Mouse (Mus musculus) myocyte (in vitro differentiated cells): ENCODE data around the gene Krtap2-4. TPM values are rescaled to one million over a fixed set of nuclear protein-coding genes. Genes with fewer than 3 reads are reported as not detected.

Experiments
- H3K27me3 ChIP-seq: one replicate; pipeline ENCODE4 v1.6.1; 2011; ENCODE audit not compliant: control insufficient read depth, insufficient read depth, insufficient read length
- H3K36me3 ChIP-seq: one replicate; pipeline ENCODE4 v1.6.1; 2011; ENCODE audit not compliant: control insufficient read depth, insufficient read depth
- H3K4me2 ChIP-seq: one replicate; pipeline ENCODE4 v1.6.1; 2011; ENCODE audit warnings: low read depth, control low read depth
- H3K4me3 ChIP-seq: one replicate; pipeline ENCODE4 v1.5.1; 2011; ENCODE audit warnings: mild to moderate bottlenecking, control low read depth, moderate library complexity
- H3K79me2 ChIP-seq: one replicate; pipeline ENCODE4 v1.6.1; 2011; ENCODE audit not compliant: control insufficient read depth, insufficient read depth
- H3ac ChIP-seq: one replicate; pipeline ENCODE4 v1.6.1; 2011; ENCODE audit not compliant: control insufficient read depth, insufficient read length
- CEBPB ChIP-seq: IDR thresholded peaks from 2 replicates; pipeline ENCODE4 v1.6.1; 2011; ENCODE audit warnings: mild to moderate bottlenecking, moderate library complexity; ENCODE audit not compliant: poor library complexity, insufficient read depth, severe bottlenecking
- E2F4 ChIP-seq: IDR thresholded peaks from one replicate; pipeline ENCODE4 v1.6.1; 2011; ENCODE audit warnings: mild to moderate bottlenecking, control low read depth, moderate library complexity; ENCODE audit not compliant: insufficient read depth
- MAX ChIP-seq: IDR thresholded peaks from one replicate; pipeline ENCODE4 v1.6.1; 2011; ENCODE audit warnings: low read depth, mild to moderate bottlenecking, control low read depth
- MYOD1 ChIP-seq, 3 experiments: IDR thresholded peaks; one replicate each; pipeline ENCODE4 v1.6.1; 2011; ENCODE audit warnings: control low read depth in 2 of 3, low read depth in 2 of 3, mild to moderate bottlenecking in 2 of 3, moderate library complexity in 1 of 3; ENCODE audit not compliant: insufficient read length in 2 of 3, control insufficient read depth in 1 of 3
- MYOG ChIP-seq, 3 experiments: IDR thresholded peaks; one replicate each; pipeline ENCODE4 v1.6.1; 2011; ENCODE audit warnings: control low read depth in 2 of 3, low read depth in 2 of 3, mild to moderate bottlenecking in 2 of 3; ENCODE audit not compliant: insufficient read length in 2 of 3, control insufficient read depth in 1 of 3, insufficient read depth in 1 of 3
- POLR2A ChIP-seq: IDR thresholded peaks from one replicate; pipeline ENCODE4 v1.6.1; 2011; ENCODE audit warnings: low read depth, mild to moderate bottlenecking, control low read depth, moderate library complexity; ENCODE audit not compliant: insufficient read length
- POLR2AphosphoS2 ChIP-seq: IDR thresholded peaks from one replicate; pipeline ENCODE4 v1.6.1; 2011; ENCODE audit warnings: low read depth, control low read depth; ENCODE audit not compliant: insufficient read length
- REST ChIP-seq: IDR thresholded peaks from one replicate; pipeline ENCODE4 v1.6.1; 2011; ENCODE audit warnings: mild to moderate bottlenecking, control low read depth, moderate library complexity; ENCODE audit not compliant: insufficient read depth, insufficient read length
- SRF ChIP-seq: IDR thresholded peaks from one replicate; pipeline ENCODE4 v1.6.1; 2011; ENCODE audit warnings: low read depth; ENCODE audit not compliant: control insufficient read depth, insufficient read length
- TCF12 ChIP-seq: IDR thresholded peaks from one replicate; pipeline ENCODE4 v1.6.1; 2011; ENCODE audit warnings: mild to moderate bottlenecking, control low read depth; ENCODE audit not compliant: poor library complexity, insufficient read depth, severe bottlenecking
- TCF3 ChIP-seq: IDR thresholded peaks from one replicate; pipeline ENCODE4 v1.6.1; 2011; ENCODE audit warnings: low read depth, control low read depth; ENCODE audit not compliant: insufficient read length
- USF1 ChIP-seq: IDR thresholded peaks from one replicate; pipeline ENCODE4 v1.6.1; 2011; ENCODE audit warnings: low read depth, mild to moderate bottlenecking, control low read depth, moderate library complexity
- polyA plus RNA-seq: library from polyadenylated mRNA; unstranded; fragments of >200 nt; fragmentation: generic; extraction: Trizol; gene quantifications from one replicate; pipeline ENCODE4 v1.2.1, GENCODE M21; 2012; ENCODE audit warnings: missing spikeins

Gene Krtap2-4
- polyA plus RNA-seq, 1 experiment = not detected

- TF ChIP-seq E2F4 = no peak
- no peak for TF ChIP-seq MAX
- TF ChIP-seq MYOD1 (IDR thresholded peaks at IDR 0.05; ENCODE audit: control insufficient read depth in 1 of 3, insufficient read length in 2 of 3, low read depth in 2 of 3) = no peak
- TF ChIP-seq CEBPB = no peak
- TF ChIP-seq REST = no peak
- no peak for TF ChIP-seq POLR2A
- TF ChIP-seq SRF = no peak
- TF ChIP-seq USF1 = no peak
- no peak for TF ChIP-seq POLR2AphosphoS2
- TF ChIP-seq MYOG (IDR thresholded peaks at IDR 0.05; ENCODE audit: control insufficient read depth in 1 of 3, insufficient read depth in 1 of 3, insufficient read length in 2 of 3, low read depth in 2 of 3) = no peak
- no peak for TF ChIP-seq TCF12
- TF ChIP-seq TCF3 = no peak
- no peak overlapping the region for H3K4me3 ChIP-seq
- H3K79me2 ChIP-seq = no peaks in the 10 kb centered on the region
- no peaks in the 10 kb centered on the region for H3K27me3 ChIP-seq
- no peaks in the 10 kb centered on the region for H3K36me3 ChIP-seq
- H3K4me2 ChIP-seq = no peak overlapping the region
- no peak overlapping the region for H3ac ChIP-seq
Measured at GRCm38 (mm10) chr11:99585096-99585495, 29.6 kb downstream of the Krtap2-4 start.

DNA sequence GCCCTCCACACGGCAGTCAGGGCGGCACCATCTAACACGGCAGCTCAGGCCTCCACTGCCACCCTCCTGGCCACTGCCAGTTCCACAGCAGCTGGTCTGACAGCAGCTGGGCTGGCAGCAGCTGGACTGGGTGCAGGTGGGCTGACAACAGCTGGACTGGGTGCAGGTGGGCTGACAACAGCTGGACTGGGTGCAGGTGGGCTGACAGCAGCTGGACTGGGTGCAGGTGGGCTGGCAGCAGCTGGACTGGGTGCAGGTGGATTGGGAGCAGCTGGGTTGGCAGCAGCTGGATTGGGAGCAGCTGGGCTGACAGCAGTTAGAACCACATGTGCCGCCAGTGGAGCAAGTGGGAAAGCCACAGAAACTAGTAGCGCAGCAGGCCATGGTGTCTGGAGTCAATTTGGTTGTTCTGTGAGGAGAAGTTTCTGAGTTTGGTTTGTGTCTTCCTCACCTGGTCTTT, 31.4 kb downstream of the Krtap2-4 start, which contains the start of gene Krtap1-4:
Gene Krtap1-4 (minus strand): TSS at position 410 of the 460 bp plus-strand sequence.
- Histone ChIP-seq H3K36me3 (no peaks in the 10 kb centered on the region), H3K27me3 (no peaks in the 10 kb centered on the region), H3K4me3 (no peak within 1 kb of the TSS), H3K79me2 (no peaks in the 10 kb centered on the region), H3K4me2 (no peak within 1 kb of the TSS), H3ac (no peak within 1 kb of the TSS)
- TF ChIP-seq E2F4 (no peak), MYOG (IDR thresholded peaks at IDR 0.05; ENCODE audit: control insufficient read depth in 1 of 3, insufficient read depth in 1 of 3, insufficient read length in 2 of 3, low read depth in 2 of 3) (peak in 2 of 3 experiments; percentile 19 to 43), TCF12 (no peak), MYOD1 (IDR thresholded peaks at IDR 0.05; ENCODE audit: control insufficient read depth in 1 of 3, insufficient read length in 2 of 3, low read depth in 2 of 3) (peak in 2 of 3 experiments; percentile 23 to 59), TCF3 (peak; percentile 61)

- no peak overlapping the region for H3ac ChIP-seq
- TF ChIP-seq USF1 (no peak), CEBPB (no peak), MAX (no peak), TCF12 (no peak), MYOD1 (IDR thresholded peaks at IDR 0.05; ENCODE audit: control insufficient read depth in 1 of 3, insufficient read length in 2 of 3, low read depth in 2 of 3) (no peak), TCF3 (no peak), MYOG (IDR thresholded peaks at IDR 0.05; ENCODE audit: control insufficient read depth in 1 of 3, insufficient read depth in 1 of 3, insufficient read length in 2 of 3, low read depth in 2 of 3) (no peak), SRF (no peak), E2F4 (no peak), REST (no peak), POLR2A (no peak), POLR2AphosphoS2 (no peak)
- no peaks in the 10 kb centered on the region for H3K79me2 ChIP-seq
- no peaks in the 10 kb centered on the region for H3K36me3 ChIP-seq
- no peaks in the 10 kb centered on the region for H3K27me3 ChIP-seq
- no peak overlapping the region for H3K4me3 ChIP-seq
- peak overlapping the region; percentile 51 for H3K4me2 ChIP-seq
Measured at GRCm38 (mm10) chr11:99581564-99581963, 33.1 kb downstream of the Krtap2-4 start.

- TF ChIP-seq POLR2AphosphoS2 (no peak), TCF3 (no peak), MYOG (IDR thresholded peaks at IDR 0.05; ENCODE audit: control insufficient read depth in 1 of 3, insufficient read depth in 1 of 3, insufficient read length in 2 of 3, low read depth in 2 of 3) (no peak), MYOD1 (IDR thresholded peaks at IDR 0.05; ENCODE audit: control insufficient read depth in 1 of 3, insufficient read length in 2 of 3, low read depth in 2 of 3) (no peak), USF1 (no peak), TCF12 (no peak), MAX (no peak), CEBPB (no peak), SRF (no peak), REST (no peak), POLR2A (no peak), E2F4 (no peak)
- no peaks in the 10 kb centered on the region for H3K36me3 ChIP-seq
- no peak overlapping the region for H3K4me3 ChIP-seq
- H3K79me2 ChIP-seq = no peaks in the 10 kb centered on the region
- peak overlapping the region; percentile 51 for H3K4me2 ChIP-seq
- H3K27me3 ChIP-seq = no peaks in the 10 kb centered on the region
- H3ac ChIP-seq = no peak overlapping the region
Measured at GRCm38 (mm10) chr11:99581051-99581450, 33.6 kb downstream of the Krtap2-4 start.

DNA sequence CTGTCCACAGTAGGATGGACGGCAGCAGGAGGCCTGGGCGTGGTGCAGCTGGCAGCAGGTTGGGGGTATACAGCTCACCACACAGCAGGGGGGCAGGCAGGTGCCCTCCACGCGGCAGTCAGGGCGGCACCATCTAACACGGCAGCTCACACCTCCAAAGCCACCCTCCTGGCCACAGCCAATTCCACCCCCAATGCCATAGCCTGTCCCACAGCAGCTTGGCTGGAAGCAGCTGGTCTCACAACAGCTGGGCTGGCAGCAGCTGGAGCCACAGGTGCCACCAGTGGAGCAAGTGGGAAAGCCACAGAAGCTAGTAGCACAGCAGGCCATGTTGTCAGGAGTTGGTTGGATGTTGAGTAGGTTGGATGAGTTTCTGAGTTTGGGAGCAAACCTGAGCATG, 34.0 kb downstream of the Krtap2-4 start, which contains the start of gene Krtap1-5:
Gene Krtap1-5 (minus strand): TSS at position 381 of the 400 bp plus-strand sequence.
- no peaks in the 10 kb centered on the region for H3K27me3 ChIP-seq
- peak within 1 kb of the TSS; percentile 51 for H3K4me2 ChIP-seq
- no peaks in the 10 kb centered on the region for H3K79me2 ChIP-seq
- TF ChIP-seq SRF = no peak
- TF ChIP-seq MYOD1 (IDR thresholded peaks at IDR 0.05; ENCODE audit: control insufficient read depth in 1 of 3, insufficient read length in 2 of 3, low read depth in 2 of 3) = peak in 2 of 3 experiments; percentile 96 to 98
- peak; percentile 96 to 98 (median 98) for TF ChIP-seq MYOG (IDR thresholded peaks at IDR 0.05; ENCODE audit: control insufficient read depth in 1 of 3, insufficient read depth in 1 of 3, insufficient read length in 2 of 3, low read depth in 2 of 3)
- peak; percentile 98 for TF ChIP-seq TCF3
- peak; percentile 98 for TF ChIP-seq TCF12
- TF ChIP-seq REST = no peak
- H3ac ChIP-seq = no peak within 1 kb of the TSS
- H3K36me3 ChIP-seq = no peaks in the 10 kb centered on the region
- H3K4me3 ChIP-seq = no peak within 1 kb of the TSS
